Mouse (Mus musculus): ENCODE results near the gene Cdk4. TPM values are rescaled to one million over a fixed set of nuclear protein-coding genes. Genes with fewer than 3 reads are reported as not detected.

The Cdk4 gene
- total and polyA plus RNA-seq, 2 experiments from 2014 or later, result 392 to 457 TPM

DNA sequence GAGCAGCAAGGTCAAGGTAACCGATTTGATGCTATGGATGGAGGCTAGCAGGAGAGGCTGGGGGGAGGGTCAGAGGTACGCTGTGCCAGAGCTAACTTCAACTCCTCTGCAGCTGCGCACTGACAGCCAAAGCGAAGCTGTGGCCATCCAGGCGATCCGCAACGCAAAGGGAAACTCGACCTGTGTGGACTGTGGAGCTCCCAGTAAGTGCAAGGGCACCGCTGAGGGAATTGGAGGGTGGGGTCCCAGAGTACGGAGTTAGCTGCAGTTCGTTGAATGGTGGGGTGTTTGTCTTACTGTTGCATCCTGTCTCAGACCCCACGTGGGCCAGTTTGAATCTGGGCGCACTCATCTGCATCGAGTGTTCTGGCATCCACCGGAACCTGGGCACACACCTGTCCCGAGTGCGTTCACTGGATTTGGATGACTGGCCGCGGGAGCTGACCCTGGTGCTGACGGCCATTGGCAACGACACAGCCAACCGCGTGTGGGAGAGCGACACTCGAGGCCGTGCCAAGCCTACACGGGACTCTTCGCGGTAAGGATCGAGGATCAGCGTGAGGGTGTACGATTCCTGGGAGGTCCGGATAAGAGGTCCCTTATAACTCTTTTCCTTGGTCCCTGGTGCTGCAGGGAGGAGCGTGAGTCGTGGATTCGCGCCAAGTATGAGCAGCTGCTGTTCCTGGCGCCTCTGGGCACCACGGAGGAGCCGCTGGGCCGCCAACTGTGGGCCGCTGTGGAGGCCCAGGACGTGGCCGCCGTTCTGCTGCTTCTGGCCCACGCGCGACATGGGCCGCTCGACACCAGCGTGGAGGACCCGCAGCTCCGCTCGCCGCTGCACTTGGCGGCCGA lies 27.5 kb downstream of the Cdk4 start:
- Histone ChIP-seq H3K4me2 (ENCODE audit: low read depth, low read length) (peak overlapping the region; percentile 43), H3K27me3 (ENCODE audit: control insufficient read depth, insufficient read depth, low read length) (peaks cover 56% of the 10 kb centered on the region), H3K9me3 (replicated peaks; ENCODE audit: control insufficient read depth, low read length) (no peaks in the 10 kb centered on the region), H3K27ac (ENCODE audit: low read depth) (no peak overlapping the region), H3K4me3 (ENCODE audit: low read depth, low read length) (peak overlapping the region; percentile 28; the same call in 1 of the 2 replicates), H3K36me3 (replicated peaks; ENCODE audit: control insufficient read depth, insufficient read depth, low read length) (peaks cover under 1% of the 10 kb centered on the region; the same call in 1 of the 2 replicates), H3K9ac (replicated peaks; ENCODE audit: low read depth, low read length) (no peak overlapping the region), H3K4me1 (ENCODE audit: control insufficient read depth, insufficient read depth) (peaks cover 8% of the 10 kb centered on the region)
- DNase-seq (ENCODE audit: low spot score), result peak; percentile 32
- WGBS, result 12% methylated on average over 57 of the region's 57 CpGs
- TF ChIP-seq EP300 (IDR thresholded peaks at IDR 0.05; ENCODE audit: low read depth) (no peak), CTCF (IDR thresholded peaks at IDR 0.05; ENCODE audit: low read depth) (no peak)
- ATAC-seq (ENCODE audit: insufficient read depth, low read depth), result peak; percentile 54

DNA sequence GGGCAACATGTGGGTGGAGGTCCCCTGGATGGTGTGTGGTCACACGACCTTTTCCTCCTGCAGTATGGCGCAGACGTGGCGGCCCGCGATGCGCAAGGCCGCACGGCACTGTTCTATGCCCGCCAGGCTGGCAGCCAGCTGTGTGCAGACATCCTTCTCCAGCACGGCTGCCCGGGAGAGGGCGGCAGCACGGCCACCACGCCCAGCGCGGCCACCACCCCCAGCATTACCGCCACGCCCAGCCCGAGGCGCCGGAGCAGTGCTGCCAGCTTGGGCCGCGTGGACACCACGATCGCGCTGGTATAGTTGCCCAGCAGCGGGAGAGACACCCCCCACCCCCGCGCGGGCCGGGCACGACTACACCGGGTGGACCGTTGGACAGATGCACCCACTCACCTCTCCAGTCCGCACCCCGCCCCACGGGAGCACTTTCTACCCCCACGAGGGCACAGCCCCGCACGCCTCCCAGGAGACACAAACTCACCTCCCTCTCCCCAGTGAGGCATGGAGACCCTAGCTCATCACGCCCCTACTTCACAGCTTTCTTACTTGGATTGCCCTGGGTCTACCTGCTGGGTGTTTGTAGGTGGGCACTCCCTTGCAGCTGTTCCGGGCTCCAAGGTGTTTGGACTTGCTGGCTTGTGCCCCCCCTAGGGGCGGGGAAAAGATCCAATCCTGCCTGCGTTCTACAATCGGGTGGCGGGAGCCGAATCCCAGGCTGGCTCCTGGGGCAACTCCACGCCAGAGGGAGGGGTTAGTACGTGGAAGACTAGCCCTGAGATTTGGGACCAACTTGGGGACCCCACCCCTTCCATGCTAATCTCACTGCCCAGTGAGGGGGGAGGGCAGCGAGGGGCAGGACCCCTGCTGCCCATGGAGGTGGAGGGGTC lies 28.4 kb downstream of the Cdk4 start:
- ATAC-seq (ENCODE audit: insufficient read depth, low read depth) (0 out of 2 replicates have a peak, but pooled peaks have one; percentile 24), DNase-seq (ENCODE audit: low spot score) (no peak)
- TF ChIP-seq CTCF (IDR thresholded peaks at IDR 0.05; ENCODE audit: low read depth) (no peak), EP300 (IDR thresholded peaks at IDR 0.05; ENCODE audit: low read depth) (no peak)
- Histone ChIP-seq H3K27ac (ENCODE audit: low read depth) (no peak overlapping the region), H3K4me1 (ENCODE audit: control insufficient read depth, insufficient read depth) (peaks cover 8% of the 10 kb centered on the region), H3K9ac (replicated peaks; ENCODE audit: low read depth, low read length) (no peak overlapping the region), H3K27me3 (ENCODE audit: control insufficient read depth, insufficient read depth, low read length) (peaks cover 56% of the 10 kb centered on the region), H3K4me3 (ENCODE audit: low read depth, low read length) (peak overlapping the region; percentile 28), H3K36me3 (replicated peaks; ENCODE audit: control insufficient read depth, insufficient read depth, low read length) (peaks cover 9% of the 10 kb centered on the region; the same call in 1 of the 2 replicates), H3K4me2 (ENCODE audit: low read depth, low read length) (peak overlapping the region; percentile 43), H3K9me3 (replicated peaks; ENCODE audit: control insufficient read depth, low read length) (no peaks in the 10 kb centered on the region)
- WGBS, result 13% methylated on average over 49 of the region's 51 CpGs

DNA sequence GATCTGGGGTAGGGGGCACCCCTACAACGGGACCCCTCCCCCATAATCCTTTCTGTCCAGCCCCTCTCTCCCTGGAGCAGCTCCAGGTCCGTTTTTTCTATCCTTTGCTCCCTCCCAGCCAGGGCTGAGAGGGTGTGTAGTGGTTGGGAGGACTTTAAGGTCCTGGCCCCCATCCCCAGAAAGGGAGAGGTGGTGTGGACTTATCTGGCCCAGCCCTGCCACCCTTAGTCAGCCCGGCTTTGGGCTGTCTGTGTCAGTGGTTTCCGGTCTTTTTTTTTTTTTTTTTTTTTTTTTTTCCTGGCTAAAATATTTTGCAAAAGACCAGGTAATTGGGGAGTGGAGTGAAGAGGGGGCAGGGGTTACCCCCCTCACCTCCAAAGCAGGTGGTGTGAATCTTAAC lies 29.4 kb downstream of the Cdk4 start:
- DNase-seq (ENCODE audit: low spot score) (no peak), ATAC-seq (ENCODE audit: insufficient read depth, low read depth) (no peak)
- H3K27me3 ChIP-seq (ENCODE audit: control insufficient read depth, insufficient read depth, low read length), result peaks cover 48% of the 10 kb centered on the region
- H3K27ac ChIP-seq (ENCODE audit: low read depth), result no peak overlapping the region
- no peak overlapping the region for H3K9ac ChIP-seq (replicated peaks; ENCODE audit: low read depth, low read length)
- H3K4me2 ChIP-seq (ENCODE audit: low read depth, low read length), result no peak overlapping the region
- no peaks in the 10 kb centered on the region for H3K9me3 ChIP-seq (replicated peaks; ENCODE audit: control insufficient read depth, low read length)
- peaks cover 8% of the 10 kb centered on the region for H3K4me1 ChIP-seq (ENCODE audit: control insufficient read depth, insufficient read depth)
- peaks cover 19% of the 10 kb centered on the region for H3K36me3 ChIP-seq (replicated peaks; ENCODE audit: control insufficient read depth, insufficient read depth, low read length)
- TF ChIP-seq CTCF (IDR thresholded peaks at IDR 0.05; ENCODE audit: low read depth) (no peak), EP300 (IDR thresholded peaks at IDR 0.05; ENCODE audit: low read depth) (no peak)
- H3K4me3 ChIP-seq (ENCODE audit: low read depth, low read length), result no peak overlapping the region
- 51% methylated on average over 3 of the region's 4 CpGs for WGBS

DNA sequence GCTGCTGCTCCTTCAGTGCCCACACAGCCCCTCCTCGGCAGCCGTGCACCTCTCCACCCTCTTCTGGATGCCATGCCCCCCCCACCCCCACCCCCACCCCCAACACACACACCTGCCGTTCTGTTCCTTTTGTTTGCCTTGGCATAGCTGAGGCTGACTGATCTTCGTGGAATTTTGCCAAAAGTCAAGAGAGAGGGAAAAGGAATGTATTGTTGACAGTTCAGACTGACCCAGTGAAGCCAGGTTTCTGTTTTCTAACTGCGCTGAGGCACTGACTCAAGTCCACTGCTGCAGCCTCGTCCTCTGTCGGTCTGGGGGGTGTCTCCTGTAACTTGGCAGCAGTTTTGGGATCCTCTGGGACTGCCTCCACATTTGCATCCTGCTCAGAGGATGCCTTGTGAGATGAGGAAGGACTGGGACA lies 31.1 kb downstream of the Cdk4 start:
- TF ChIP-seq CTCF (IDR thresholded peaks at IDR 0.05; ENCODE audit: low read depth) (no peak), EP300 (IDR thresholded peaks at IDR 0.05; ENCODE audit: low read depth) (no peak)
- peaks cover 8% of the 10 kb centered on the region for H3K4me1 ChIP-seq (ENCODE audit: control insufficient read depth, insufficient read depth)
- DNase-seq (ENCODE audit: low spot score) (no peak), ATAC-seq (ENCODE audit: insufficient read depth, low read depth) (no peak)
- H3K9ac ChIP-seq (replicated peaks; ENCODE audit: low read depth, low read length), result no peak overlapping the region
- 13% methylated on average over 7 of the region's 7 CpGs for WGBS
- H3K36me3 ChIP-seq (replicated peaks; ENCODE audit: control insufficient read depth, insufficient read depth, low read length), result peaks cover 31% of the 10 kb centered on the region
- no peak overlapping the region for H3K4me3 ChIP-seq (ENCODE audit: low read depth, low read length)
- H3K27ac ChIP-seq (ENCODE audit: low read depth), result no peak overlapping the region
- H3K9me3 ChIP-seq (replicated peaks; ENCODE audit: control insufficient read depth, low read length), result no peaks in the 10 kb centered on the region
- no peak overlapping the region for H3K4me2 ChIP-seq (ENCODE audit: low read depth, low read length)
- peaks cover 39% of the 10 kb centered on the region for H3K27me3 ChIP-seq (ENCODE audit: control insufficient read depth, insufficient read depth, low read length)

DNA sequence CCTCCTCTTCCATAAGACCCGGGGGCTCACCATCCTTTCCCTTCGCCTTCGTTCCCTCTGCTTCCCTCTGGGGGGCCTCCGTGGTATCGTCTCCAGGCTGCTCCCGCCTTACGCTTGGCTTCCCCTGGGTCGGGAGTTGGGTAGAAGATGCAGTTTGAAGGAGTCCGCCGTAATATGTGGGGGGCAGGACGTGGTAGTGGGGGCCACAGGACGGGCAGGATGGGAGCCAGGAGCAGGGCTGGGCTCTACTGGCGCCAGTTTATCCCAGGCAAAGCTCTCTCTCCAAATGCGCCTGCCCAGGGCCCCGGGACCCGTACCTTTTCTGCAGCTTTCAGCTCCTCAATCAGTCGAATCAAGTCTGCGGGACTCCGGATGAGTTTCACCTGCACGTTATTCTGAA lies 35.2 kb downstream of the Cdk4 start:
- ATAC-seq (ENCODE audit: insufficient read depth, low read depth) (no peak), DNase-seq (ENCODE audit: low spot score) (no peak)
- Histone ChIP-seq H3K36me3 (replicated peaks; ENCODE audit: control insufficient read depth, insufficient read depth, low read length) (peaks cover 38% of the 10 kb centered on the region), H3K4me2 (ENCODE audit: low read depth, low read length) (no peak overlapping the region), H3K27me3 (ENCODE audit: control insufficient read depth, insufficient read depth, low read length) (no peaks in the 10 kb centered on the region), H3K27ac (ENCODE audit: low read depth) (no peak overlapping the region), H3K9me3 (replicated peaks; ENCODE audit: control insufficient read depth, low read length) (no peaks in the 10 kb centered on the region), H3K4me3 (ENCODE audit: low read depth, low read length) (no peak overlapping the region), H3K4me1 (ENCODE audit: control insufficient read depth, insufficient read depth) (no peaks in the 10 kb centered on the region), H3K9ac (replicated peaks; ENCODE audit: low read depth, low read length) (no peak overlapping the region)
- no peak for TF ChIP-seq EP300 (IDR thresholded peaks at IDR 0.05; ENCODE audit: low read depth)
- no peak for TF ChIP-seq CTCF (IDR thresholded peaks at IDR 0.05; ENCODE audit: low read depth)
- WGBS, result 82% methylated on average over 20 of the region's 20 CpGs

Data from heart, postnatal 0 days (tissue).